Mouse (Mus musculus) bone marrow macrophage, adult 2 months (primary cell): ENCODE results near the gene Cenpu.

Source experiments
- CTCF ChIP-seq: IDR thresholded peaks from 2 replicates; pipeline ENCODE4 v1.5.1; 2012; ENCODE audit warnings: low read depth, mild to moderate bottlenecking, low read length, moderate library complexity
- POLR2A ChIP-seq: IDR thresholded peaks from 2 replicates; pipeline ENCODE4 v1.6.1; 2012; ENCODE audit warnings: mild to moderate bottlenecking, low read depth, low read length, borderline replicate concordance

DNA sequence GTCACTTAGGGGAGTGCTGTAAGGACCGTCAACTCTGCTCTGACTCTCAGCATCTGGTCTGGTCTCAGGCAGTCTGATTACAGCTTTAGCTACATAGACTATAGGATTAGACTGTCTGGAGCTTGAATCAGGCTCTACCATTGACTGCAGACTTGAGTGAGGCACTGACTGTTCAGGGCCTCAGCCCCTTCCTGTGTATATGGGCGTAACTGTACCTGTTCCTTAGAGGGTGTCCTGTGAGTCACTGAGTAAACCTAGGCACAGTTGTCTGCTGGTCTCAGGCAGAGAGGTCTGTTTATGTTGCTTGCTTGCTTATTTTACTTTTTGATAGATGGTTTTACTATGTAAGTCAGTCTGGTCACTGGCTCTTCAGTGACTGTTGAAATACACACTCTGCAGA, 22.1 kb downstream of the Cenpu start:
- TF ChIP-seq POLR2A (no peak), CTCF (no peak)
